9 mouse cellular contexts compared by ENCODE assay signal in genomic region chr11:94491749-94492099, GRCm38 (mm10). TPM values are rescaled to one million over a fixed set of nuclear protein-coding genes. Genes with fewer than 3 reads are reported as not detected.
DNase-seq lines count a peak whose midpoint lies in the region; ATAC-seq and TF ChIP-seq lines count a peak whose summit lies in the region.
"Had no signal": no experiment of that assay in that cellular context is flagged by ENCODE, and none has a peak within 500 bp of the region (broad histone marks: within the 10 kb centered on the region; RNA-seq: fewer than 3 reads in every experiment).

No protein-coding gene starts in this region.

- no peak for ATAC-seq in lung, embryonic 16.5 days (ENCODE audit: low read depth)
- ATAC-seq in granulocyte monocyte progenitor cell, adult 5-6 weeks (replicated peaks; ENCODE audit: poor library complexity, severe bottlenecking): peak; percentile 36
- ATAC-seq in limb, embryonic 14.5 days (ENCODE audit: low FRiP score, low read depth): no peak
- no peak for ATAC-seq in stomach, postnatal 0 days (ENCODE audit: low FRiP score, low TSS enrichment)

- peaks cover 30% of the 10 kb centered on the region; the same call in 1 of the 2 replicates for H3K4me1 ChIP-seq in lung, embryonic 16.5 days (replicated peaks; ENCODE audit: control insufficient read depth, insufficient read depth, low read length)
- peaks cover 11% of the 10 kb centered on the region for H3K4me1 ChIP-seq in limb, embryonic 14.5 days (ENCODE audit: control insufficient read depth, insufficient read depth, low read length)
- H3K4me1 ChIP-seq in stomach, postnatal 0 days (replicated peaks; ENCODE audit: control insufficient read depth, insufficient read depth): no peaks in the 10 kb centered on the region

- TF ChIP-seq CTCF in stomach, postnatal 0 days (IDR thresholded peaks at IDR 0.05; ENCODE audit: low read depth): no peak

- H3K27me3 ChIP-seq in lung, embryonic 16.5 days (ENCODE audit: control insufficient read depth, insufficient read depth, low read depth, low read length): no peaks in the 10 kb centered on the region; the same call in 1 of the 2 replicates
- no peaks in the 10 kb centered on the region for H3K27me3 ChIP-seq in limb, embryonic 14.5 days (ENCODE audit: control insufficient read depth, insufficient read depth, low read length)
- no peaks in the 10 kb centered on the region for H3K27me3 ChIP-seq in stomach, postnatal 0 days (ENCODE audit: control insufficient read depth, insufficient read depth, low read length)

- H3K4me3 ChIP-seq in lung, embryonic 16.5 days (ENCODE audit: low read length): no peak overlapping the region
- H3K4me3 ChIP-seq in limb, embryonic 14.5 days (replicated peaks; ENCODE audit: low read length): peak overlapping the region; percentile 55
- H3K4me3 ChIP-seq in stomach, postnatal 0 days (ENCODE audit: low read depth, low read length): peak overlapping the region; percentile 39; the same call in 1 of the 2 replicates
- H3K4me3 ChIP-seq: myocyte had no signal

- DNase-seq in lung, postnatal 14 days: no peak
- no peak for DNase-seq in limb, embryonic 14.5 days (ENCODE audit: low spot score)
- peak; percentile 31 for DNase-seq in stomach, postnatal 0 days (ENCODE audit: low spot score)
- no peak for DNase-seq in retina, embryonic 14.5 days (ENCODE audit: low spot score)
- no peak for DNase-seq in layer of hippocampus, adult 9-10 months (ENCODE audit: low spot score)
- DNase-seq: gastrocnemius, postnatal 14 days had no signal

- H3K27ac ChIP-seq in lung, embryonic 16.5 days (ENCODE audit: low read length): no peak overlapping the region
- no peak overlapping the region for H3K27ac ChIP-seq in limb, embryonic 14.5 days (replicated peaks; ENCODE audit: low read depth, low read length)
- no peak overlapping the region for H3K27ac ChIP-seq in stomach, postnatal 0 days (replicated peaks)

- peak overlapping the region; percentile 19; the same call in 1 of the 2 replicates for H3K9ac ChIP-seq in lung, embryonic 16.5 days (ENCODE audit: low read length)
- H3K9ac ChIP-seq in limb, embryonic 14.5 days (ENCODE audit: low read depth, low read length, severe bottlenecking): no peak overlapping the region
- no peak overlapping the region; the same call in 1 of the 2 replicates for H3K9ac ChIP-seq in stomach, postnatal 0 days (ENCODE audit: low read length)

- H3K9me3 ChIP-seq in lung, embryonic 16.5 days (ENCODE audit: control insufficient read depth, low read length): no peaks in the 10 kb centered on the region
- H3K9me3 ChIP-seq in limb, embryonic 14.5 days (ENCODE audit: control insufficient read depth, low read length): no peaks in the 10 kb centered on the region
- H3K9me3 ChIP-seq in stomach, postnatal 0 days (ENCODE audit: control insufficient read depth, low read length): no peaks in the 10 kb centered on the region

- H3K4me2 ChIP-seq in lung, embryonic 16.5 days (ENCODE audit: low read depth, low read length): peak overlapping the region; percentile 78
- H3K4me2 ChIP-seq in limb, embryonic 14.5 days (replicated peaks; ENCODE audit: low read depth, low read length, severe bottlenecking): peak overlapping the region; percentile 83
- no peak overlapping the region; the same call in 1 of the 2 replicates for H3K4me2 ChIP-seq in stomach, postnatal 0 days (replicated peaks; ENCODE audit: low read depth)

- no peak for TF ChIP-seq EP300 in stomach, postnatal 0 days (optimal IDR thresholded peaks at IDR 0.05)

- peaks cover 2% of the 10 kb centered on the region for H3K36me3 ChIP-seq in lung, embryonic 16.5 days (ENCODE audit: control insufficient read depth, insufficient read depth, low read length)
- H3K36me3 ChIP-seq in limb, embryonic 14.5 days (ENCODE audit: control insufficient read depth, insufficient read depth, low read length): no peaks in the 10 kb centered on the region
- H3K36me3 ChIP-seq in stomach, postnatal 0 days (ENCODE audit: control insufficient read depth, insufficient read depth, low read length): peaks cover 2% of the 10 kb centered on the region; the same call in 1 of the 2 replicates

- WGBS in lung, embryonic 16.5 days: 57% methylated on average over 7 of the region's 7 CpGs
- 74% methylated on average over 7 of the region's 7 CpGs for WGBS in limb, embryonic 14.5 days
- 63% methylated on average over 6 of the region's 7 CpGs for WGBS in stomach, postnatal 0 days

- TF ChIP-seq POLR2A in limb, embryonic 14.5 days (IDR thresholded peaks at IDR 0.05; ENCODE audit: borderline replicate concordance, extremely low read depth, insufficient read depth, insufficient read length): no peak

RNA-seq across cellular contexts. Expression of gene Spata20, which starts 5.7 kb away (rescaled TPM):
- polyA plus RNA-seq in lung, embryonic 16.5 days (2015; fragmentation: Nextera tagmentation; extraction: Ambion mirVana): 0.08 TPM in 1 of 2 replicates, not detected in the other
- not detected in 2 replicates for total RNA-seq in granulocyte monocyte progenitor cell, adult 5-6 weeks (2014; fragmentation: Nextera tagmentation)
- not detected in 2 replicates for total RNA-seq in granulocyte monocyte progenitor cell, adult 5-6 weeks (2017)
- 0.16 and 0.29 TPM in 2 replicates for polyA plus RNA-seq in limb, embryonic 14.5 days (2012; rRNA removed)
- 0.14 and 0.33 TPM in 2 replicates for polyA plus RNA-seq in limb, embryonic 14.5 days (2014; fragmentation: Nextera tagmentation; extraction: Ambion mirVana)
- 0.05 and 0.18 TPM in 2 replicates for polyA plus RNA-seq in stomach, postnatal 0 days (2015; fragmentation: Nextera tagmentation; extraction: Ambion mirVana)
- total RNA-seq: gastrocnemius, postnatal 14 days had no signal
- polyA plus RNA-seq: myocyte had no signal

RNA-seq across cellular contexts. Expression of gene Epn3, which starts 8.1 kb away (rescaled TPM):
- polyA plus RNA-seq in lung, embryonic 16.5 days (2015; fragmentation: Nextera tagmentation; extraction: Ambion mirVana): 18.5 and 19.2 TPM in 2 replicates
- not detected in 2 replicates for total RNA-seq in granulocyte monocyte progenitor cell, adult 5-6 weeks (2014; fragmentation: Nextera tagmentation)
- total RNA-seq in granulocyte monocyte progenitor cell, adult 5-6 weeks (2017): not detected in 2 replicates
- polyA plus RNA-seq in limb, embryonic 14.5 days (2012; rRNA removed): 3.0 and 3.6 TPM in 2 replicates
- 3.5 and 4.3 TPM in 2 replicates for polyA plus RNA-seq in limb, embryonic 14.5 days (2014; fragmentation: Nextera tagmentation; extraction: Ambion mirVana)
- polyA plus RNA-seq in stomach, postnatal 0 days (2015; fragmentation: Nextera tagmentation; extraction: Ambion mirVana): 53.4 and 60.1 TPM in 2 replicates

RNA-seq across cellular contexts. Expression of gene Cacna1g, which starts 17.7 kb away (rescaled TPM):
- polyA plus RNA-seq in lung, embryonic 16.5 days (2015; fragmentation: Nextera tagmentation; extraction: Ambion mirVana): 6.6 and 7.0 TPM in 2 replicates
- not detected in 2 replicates for total RNA-seq in granulocyte monocyte progenitor cell, adult 5-6 weeks (2014; fragmentation: Nextera tagmentation)
- total RNA-seq in granulocyte monocyte progenitor cell, adult 5-6 weeks (2017): not detected in 2 replicates
- polyA plus RNA-seq in limb, embryonic 14.5 days (2012; rRNA removed): 449 and 693 TPM in 2 replicates
- 49.0 and 59.3 TPM in 2 replicates for polyA plus RNA-seq in limb, embryonic 14.5 days (2014; fragmentation: Nextera tagmentation; extraction: Ambion mirVana)
- 1.8 and 2.0 TPM in 2 replicates for polyA plus RNA-seq in stomach, postnatal 0 days (2015; fragmentation: Nextera tagmentation; extraction: Ambion mirVana)

RNA-seq across cellular contexts. Expression of gene Mycbpap, which starts 29.8 kb away (rescaled TPM):
- 8.4 and 8.7 TPM in 2 replicates for polyA plus RNA-seq in lung, embryonic 16.5 days (2015; fragmentation: Nextera tagmentation; extraction: Ambion mirVana)
- 1.1 and 5.4 TPM in 2 replicates for total RNA-seq in granulocyte monocyte progenitor cell, adult 5-6 weeks (2014; fragmentation: Nextera tagmentation)
- 0.13 TPM in 1 of 2 replicates, not detected in the other for total RNA-seq in granulocyte monocyte progenitor cell, adult 5-6 weeks (2017)
- 2.5 and 2.6 TPM in 2 replicates for polyA plus RNA-seq in limb, embryonic 14.5 days (2012; rRNA removed)
- polyA plus RNA-seq in limb, embryonic 14.5 days (2014; fragmentation: Nextera tagmentation; extraction: Ambion mirVana): 1.2 and 1.5 TPM in 2 replicates
- polyA plus RNA-seq in stomach, postnatal 0 days (2015; fragmentation: Nextera tagmentation; extraction: Ambion mirVana): 1.4 and 1.9 TPM in 2 replicates

RNA-seq across cellular contexts. Expression of gene Rsad1, which starts 57.3 kb away (rescaled TPM):
- polyA plus RNA-seq in lung, embryonic 16.5 days (2015; fragmentation: Nextera tagmentation; extraction: Ambion mirVana): 3.4 and 4.2 TPM in 2 replicates
- 6.2 and 8.7 TPM in 2 replicates for total RNA-seq in granulocyte monocyte progenitor cell, adult 5-6 weeks (2014; fragmentation: Nextera tagmentation)
- 4.4 and 5.7 TPM in 2 replicates for total RNA-seq in granulocyte monocyte progenitor cell, adult 5-6 weeks (2017)
- 11.5 and 12.9 TPM in 2 replicates for polyA plus RNA-seq in limb, embryonic 14.5 days (2012; rRNA removed)
- 2.2 and 3.9 TPM in 2 replicates for polyA plus RNA-seq in limb, embryonic 14.5 days (2014; fragmentation: Nextera tagmentation; extraction: Ambion mirVana)
- 3.4 and 3.8 TPM in 2 replicates for polyA plus RNA-seq in stomach, postnatal 0 days (2015; fragmentation: Nextera tagmentation; extraction: Ambion mirVana)
